Mouse (Mus musculus) small intestine, adult 2 months (tissue): ENCODE measurements around the gene Clpx.

Source experiments
- CTCF ChIP-seq: fragments of 200-500 bp; IDR thresholded peaks from 2 replicates; pipeline ENCODE4 v1.5.1; 2012; ENCODE audit warnings: low read depth, mild to moderate bottlenecking, control low read depth, inconsistent platforms, low read length, moderate library complexity, mixed read lengths; ENCODE audit not compliant: insufficient replicate concordance, insufficient read length; ENCODE audit errors: extremely low read depth
- POLR2A ChIP-seq: fragments of 200-500 bp; IDR thresholded peaks from 2 replicates; pipeline ENCODE4 v1.6.1; 2012; ENCODE audit warnings: low read depth, mild to moderate bottlenecking, control low read depth, inconsistent platforms, low read length, moderate library complexity

DNA sequence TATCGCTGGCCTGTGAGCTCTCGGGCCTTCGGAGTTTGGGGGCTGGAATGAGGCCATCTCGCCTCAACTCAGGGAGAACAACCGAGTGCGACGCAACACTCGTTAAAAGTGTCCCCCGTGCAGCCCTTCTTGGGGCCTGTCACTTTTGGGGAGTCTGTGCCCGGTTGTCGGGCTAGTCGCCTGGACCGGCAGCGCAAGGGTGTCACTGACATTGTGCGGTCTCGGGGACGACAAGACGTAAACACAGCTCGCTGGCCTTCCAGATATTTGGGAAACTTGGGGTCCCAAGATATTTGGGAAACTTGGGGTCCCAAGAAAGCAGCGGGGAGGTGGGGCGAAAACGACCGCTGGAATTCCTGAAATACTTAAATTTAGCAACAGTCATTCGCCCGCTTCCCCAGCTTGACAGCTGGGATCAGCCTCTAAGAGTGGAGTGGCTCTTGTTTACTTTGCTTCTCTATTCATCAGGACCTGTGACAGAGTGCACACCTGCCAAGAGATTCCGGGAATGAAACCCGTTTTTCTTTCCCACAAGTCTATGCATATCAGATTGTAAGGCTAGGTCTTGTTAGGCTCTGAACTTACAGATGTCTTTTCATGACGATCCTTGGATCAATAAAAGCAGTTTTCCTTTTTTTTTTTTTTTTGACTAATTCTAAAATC is 787 bp downstream of the Clpx start:
- TF ChIP-seq POLR2A (no peak), CTCF (no peak)
